Mouse (Mus musculus) cerebellum, adult 2 months (tissue): ENCODE data around the gene Gjd3. TPM values are rescaled to one million over a fixed set of nuclear protein-coding genes. Genes with fewer than 3 reads are reported as not detected.

Experiments
- DNase-seq, 2 experiments: peaks; one replicate each; pipeline ENCODE4 v3.0.0; 2021
- H3K27ac ChIP-seq: fragments of 200-500 bp; 2 replicates; pipeline ENCODE4 v1.5.1; 2012; ENCODE audit warnings: low read length, control low read depth, inconsistent platforms; ENCODE audit not compliant: insufficient read depth
- H3K27me3 ChIP-seq: fragments of 200-500 bp; 2 replicates; pipeline ENCODE4 v1.6.1; 2012; ENCODE audit warnings: inconsistent platforms, mild to moderate bottlenecking, low read length, moderate library complexity; ENCODE audit not compliant: control insufficient read depth, insufficient read depth
- H3K4me1 ChIP-seq: fragments of 200-500 bp; 2 replicates; pipeline ENCODE4 v1.6.1; 2011; ENCODE audit warnings: low read length; ENCODE audit not compliant: control insufficient read depth, insufficient read depth
- H3K4me3 ChIP-seq: fragments of 200-500 bp; replicated peaks from 2 replicates; pipeline ENCODE3; 2011; ENCODE audit warnings: mild to moderate bottlenecking, low read depth, low read length, control low read depth; ENCODE audit not compliant: insufficient read depth
- CTCF ChIP-seq: fragments of 200-500 bp; IDR thresholded peaks from 2 replicates; pipeline ENCODE4 v1.5.1; 2011; ENCODE audit warnings: low read depth, mild to moderate bottlenecking, control low read depth, low read length, moderate library complexity, borderline replicate concordance; ENCODE audit not compliant: insufficient read depth
- POLR2A ChIP-seq: fragments of 200-500 bp; IDR thresholded peaks from 2 replicates; pipeline ENCODE4 v1.6.1; 2011; ENCODE audit warnings: low read length, control low read depth, borderline replicate concordance; ENCODE audit not compliant: insufficient read depth
- WGBS: fragments of 180-500 bp; shearing (Covaris S2); methylation state at CpG from one replicate; pipeline ENCODE4 v1.1.7; 2018; 5-methylcytosine and 5-hydroxymethylcytosine counted together
- polyA plus RNA-seq: library from polyadenylated mRNA; depleted of rRNA; stranded (reverse); fragments of >200 nt; gene quantifications from 2 replicates; pipeline ENCODE4 v1.2.3, GENCODE M21; 2012

Gjd3 gene
- polyA plus RNA-seq, 1 experiment = 2.1 TPM

DNA sequence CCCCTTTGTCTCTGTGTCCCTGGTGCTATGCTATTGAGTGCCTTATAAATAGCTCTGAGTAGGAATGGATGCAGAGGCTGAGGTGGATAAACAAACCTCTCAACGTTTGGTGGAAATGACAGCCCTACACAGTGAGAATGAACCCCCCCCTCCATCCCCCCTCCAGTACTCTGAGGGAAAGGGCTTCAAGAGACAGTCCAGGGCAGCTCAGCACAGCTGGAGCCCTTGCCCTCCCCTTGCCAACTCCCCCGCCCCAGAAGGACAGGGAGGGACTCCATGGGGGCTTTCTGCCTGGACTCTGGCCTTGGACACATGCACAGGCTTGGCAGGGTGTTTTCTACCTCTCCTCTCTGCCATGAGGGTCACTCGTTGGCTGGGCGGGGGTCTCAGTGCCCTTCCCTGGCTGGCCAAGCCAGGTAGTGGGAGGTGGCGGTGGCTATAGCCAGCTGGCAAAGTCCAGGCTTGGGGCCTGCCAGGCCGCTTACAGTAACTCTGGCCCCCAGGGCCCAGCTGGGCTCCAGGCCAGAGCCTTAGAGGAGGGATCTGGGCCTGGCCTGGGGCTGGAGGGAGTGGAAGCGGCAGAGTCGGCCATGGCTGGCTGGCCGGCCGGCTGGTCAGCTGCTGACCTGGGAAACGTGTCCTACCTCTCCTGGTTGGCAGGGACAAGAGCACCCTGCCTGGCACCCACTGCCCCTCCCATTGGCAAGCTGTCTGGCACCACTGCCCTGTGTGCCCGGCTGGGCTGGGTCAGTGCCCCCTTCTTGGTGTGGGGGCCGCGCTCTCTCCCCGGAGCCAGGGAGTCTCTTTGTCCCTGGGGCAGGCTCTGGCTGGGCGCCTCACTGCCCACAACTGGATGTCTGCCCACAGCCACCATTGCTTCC is 31.6 kb downstream of the Gjd3 start:
- H3K27me3 ChIP-seq = no peaks in the 10 kb centered on the region
- peaks cover 56% of the 10 kb centered on the region for H3K4me1 ChIP-seq
- 6% methylated on average over 16 of the region's 16 CpGs for WGBS
- TF ChIP-seq POLR2A = no peak
- TF ChIP-seq CTCF = no peak
- DNase-seq = peak; percentile 84 to 89
- H3K27ac ChIP-seq = 0 out of 2 replicates have a peak overlapping the region, but pooled peaks have one; percentile 2
- no peak overlapping the region for H3K4me3 ChIP-seq

DNA sequence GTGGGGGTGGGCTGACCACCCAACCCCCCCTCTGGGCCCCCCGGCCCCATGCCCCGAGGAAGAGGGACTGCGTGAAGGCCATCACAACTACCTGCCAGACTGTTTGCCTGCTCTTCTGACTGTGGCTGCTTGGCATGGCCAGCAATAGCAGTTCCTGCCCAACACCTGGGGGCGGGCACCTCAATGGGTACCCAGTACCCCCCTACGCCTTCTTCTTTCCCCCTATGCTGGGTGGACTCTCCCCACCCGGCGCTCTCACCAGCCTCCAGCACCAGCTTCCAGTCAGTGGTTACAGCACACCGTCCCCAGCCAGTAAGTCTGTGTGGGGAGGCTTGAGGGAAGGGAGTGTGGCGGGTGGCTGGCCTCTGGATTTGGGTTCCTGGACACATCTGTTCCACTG is 32.3 kb downstream of the Gjd3 start:
- no peak for TF ChIP-seq CTCF
- WGBS = 57% methylated on average over 9 of the region's 9 CpGs

DNA sequence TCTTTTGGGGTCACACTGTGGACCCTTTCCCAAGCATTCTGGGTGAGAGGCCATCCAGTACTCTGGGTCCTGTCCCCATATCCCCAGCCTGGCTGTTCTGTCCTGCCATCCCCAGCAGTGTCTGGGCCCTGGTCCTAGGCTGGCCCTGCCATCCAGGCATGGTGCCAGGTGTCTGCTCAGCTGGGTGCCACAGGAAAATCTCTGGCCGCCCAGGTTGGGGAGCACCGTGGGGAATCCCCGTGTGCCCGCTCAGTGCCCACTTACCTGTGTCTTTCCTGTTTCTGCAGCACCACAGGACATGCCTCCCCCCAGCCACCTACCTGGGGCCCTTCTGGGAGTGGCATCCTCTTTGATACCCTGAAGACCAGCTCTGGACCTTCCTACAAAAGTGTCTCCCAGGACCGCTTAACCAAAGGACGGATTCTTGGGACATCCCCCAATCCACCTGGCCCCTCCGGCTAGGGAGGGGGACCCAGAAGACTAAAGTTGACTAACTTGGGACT is 32.8 kb downstream of the Gjd3 start:
- DNase-seq = peak; percentile 71 to 74
- no peak for TF ChIP-seq CTCF
- H3K27ac ChIP-seq = no peak overlapping the region
- no peak overlapping the region for H3K4me3 ChIP-seq
- H3K4me1 ChIP-seq = peaks cover 48% of the 10 kb centered on the region
- WGBS = 29% methylated on average over 7 of the region's 7 CpGs
- no peaks in the 10 kb centered on the region for H3K27me3 ChIP-seq

More for the DNA sequence above, 32.3 kb downstream of the Gjd3 start:
- Histone ChIP-seq H3K4me1 (peaks cover 52% of the 10 kb centered on the region), H3K4me3 (no peak overlapping the region), H3K27ac (no peak overlapping the region), H3K27me3 (no peaks in the 10 kb centered on the region)
- DNase-seq = no peak

DNA sequence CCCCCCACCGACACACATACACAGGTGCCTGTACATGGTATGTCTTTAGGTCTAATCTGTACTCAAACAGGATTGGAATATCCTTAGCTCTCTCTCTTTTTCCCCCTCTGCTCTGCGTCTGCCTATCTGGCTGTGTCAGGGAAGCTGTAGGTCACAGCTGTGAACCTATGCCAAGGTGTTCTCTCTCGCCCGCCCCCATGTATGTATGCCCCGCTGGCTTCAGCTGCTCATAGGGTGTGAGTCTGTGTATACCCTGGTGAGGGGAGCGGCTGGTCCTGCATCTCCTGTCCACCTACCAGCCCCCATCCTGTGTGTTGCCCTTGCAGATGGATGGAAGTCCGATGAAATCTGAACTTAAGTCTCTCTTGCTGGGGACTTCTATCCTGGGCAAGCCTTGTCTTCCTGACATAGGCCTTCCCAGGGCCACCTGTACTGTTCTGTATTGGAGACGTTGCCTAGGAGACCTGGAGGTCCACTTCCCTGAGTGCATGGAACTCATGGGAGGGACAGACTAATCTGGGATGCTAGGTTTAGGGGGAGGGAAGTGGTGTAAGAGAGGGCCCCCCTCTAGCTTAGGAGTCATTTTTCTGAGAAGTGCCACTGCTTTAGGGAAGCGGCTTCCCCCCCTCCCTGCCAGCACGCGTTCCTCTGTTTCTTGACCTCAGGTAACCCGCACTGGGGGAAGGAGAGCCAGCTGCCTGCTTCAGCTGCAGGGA is 33.4 kb downstream of the Gjd3 start:
- 66% methylated on average over 12 of the region's 12 CpGs for WGBS
- Histone ChIP-seq H3K4me1 (peaks cover 42% of the 10 kb centered on the region), H3K27ac (no peak overlapping the region), H3K4me3 (no peak overlapping the region), H3K27me3 (no peaks in the 10 kb centered on the region)
- DNase-seq = peak in 1 of 2 experiments; percentile 36
- no peak for TF ChIP-seq POLR2A
- no peak for TF ChIP-seq CTCF

DNA sequence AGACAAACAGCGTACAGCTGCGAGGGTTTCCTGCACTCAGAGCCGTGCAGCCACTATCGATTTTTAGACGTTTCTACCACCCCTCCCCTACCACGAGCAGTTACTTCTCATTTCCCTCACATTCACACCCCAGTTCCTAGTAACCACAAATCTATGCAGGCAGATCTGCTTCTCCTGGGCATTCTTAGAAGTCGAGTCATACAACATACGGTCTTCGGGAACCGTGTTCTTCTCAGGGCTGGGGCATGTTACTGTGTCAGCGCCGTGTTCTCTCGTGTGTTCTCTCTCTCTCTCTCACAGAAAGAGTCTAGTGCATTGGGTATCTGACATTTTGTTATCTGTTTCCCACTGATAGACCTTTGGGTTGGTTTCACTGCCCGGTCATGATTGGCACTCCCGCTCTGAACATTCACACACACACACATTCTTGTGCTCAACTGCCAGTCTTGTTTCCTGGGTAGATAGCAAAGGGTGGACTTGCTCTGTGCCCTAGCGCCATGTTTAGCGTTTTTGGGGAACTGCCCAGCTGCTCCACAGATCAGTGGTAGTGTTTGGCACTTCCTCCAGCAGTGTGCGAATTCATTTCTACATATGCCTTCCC is 34.7 kb downstream of the Gjd3 start:
- 88% methylated on average over 18 of the region's 18 CpGs for WGBS
- DNase-seq = no peak
- H3K27ac ChIP-seq = no peak overlapping the region
- H3K4me3 ChIP-seq = no peak overlapping the region
- H3K27me3 ChIP-seq = no peaks in the 10 kb centered on the region
- TF ChIP-seq POLR2A = no peak
- TF ChIP-seq CTCF = no peak
- H3K4me1 ChIP-seq = peaks cover 42% of the 10 kb centered on the region

DNA sequence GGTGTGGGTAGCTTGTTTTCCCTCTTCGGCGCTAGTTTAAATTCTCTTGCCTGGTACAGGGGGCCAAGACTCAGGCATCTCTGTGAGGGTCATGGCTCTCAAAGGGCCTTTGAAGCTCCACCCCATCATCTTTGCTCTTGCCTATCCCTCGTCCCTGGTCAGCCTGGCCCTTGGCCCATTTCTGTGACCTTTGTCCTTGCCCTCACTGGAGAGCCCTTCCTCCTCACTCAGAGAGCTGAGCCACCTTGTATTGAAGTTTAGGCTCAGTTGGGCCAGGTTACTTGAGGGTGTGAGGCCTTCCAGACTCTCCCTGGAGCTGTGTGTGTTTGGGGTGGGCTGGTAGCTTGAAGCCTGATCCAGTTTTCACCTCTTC is 37.2 kb downstream of the Gjd3 start:
- TF ChIP-seq POLR2A (no peak), CTCF (no peak)
- Histone ChIP-seq H3K27ac (no peak overlapping the region), H3K4me1 (peaks cover 47% of the 10 kb centered on the region), H3K4me3 (no peak overlapping the region), H3K27me3 (no peaks in the 10 kb centered on the region)
- DNase-seq = no peak
- 65% methylated on average over 3 of the region's 3 CpGs for WGBS

DNA sequence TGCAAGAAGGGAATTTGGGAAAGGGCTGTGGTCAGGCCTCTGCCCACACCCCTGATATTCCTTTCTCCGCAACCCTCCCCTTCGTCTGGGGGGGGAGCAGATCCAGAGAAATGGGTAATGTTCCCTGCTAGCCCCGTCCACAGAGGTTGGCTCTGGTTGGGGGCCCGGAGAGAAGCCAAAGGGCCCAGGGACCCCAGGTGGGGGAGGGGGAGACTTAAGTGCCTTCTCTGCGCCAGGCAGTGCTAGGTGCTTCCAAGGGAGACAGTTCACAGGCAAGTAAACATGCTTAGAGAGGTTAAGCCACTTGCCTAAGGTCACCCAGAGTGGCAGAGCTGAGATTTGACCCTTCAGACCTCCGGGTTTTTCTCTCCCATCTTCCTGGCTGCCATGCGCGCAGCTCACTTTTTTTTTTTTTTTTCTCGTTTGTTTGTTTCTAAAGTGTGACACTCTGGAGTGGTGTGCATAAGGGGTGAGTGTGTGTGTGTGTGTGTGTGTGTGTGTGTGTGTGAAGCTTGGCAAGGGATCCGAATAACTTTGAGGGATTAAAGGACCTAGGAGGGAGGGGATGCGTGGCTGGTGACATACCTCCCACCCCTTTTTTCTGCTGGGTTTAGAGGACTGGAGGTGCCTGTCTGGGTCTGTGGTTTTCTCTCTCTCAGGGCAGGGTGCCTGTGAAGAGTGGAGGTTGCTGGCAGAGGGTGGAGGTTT is 37.8 kb downstream of the Gjd3 start:
- no peaks in the 10 kb centered on the region for H3K27me3 ChIP-seq
- no peak overlapping the region for H3K27ac ChIP-seq
- 65% methylated on average over 11 of the region's 11 CpGs for WGBS
- peaks cover 49% of the 10 kb centered on the region for H3K4me1 ChIP-seq
- TF ChIP-seq CTCF (no peak), POLR2A (no peak)
- H3K4me3 ChIP-seq = no peak overlapping the region
- no peak for DNase-seq
